Mouse (Mus musculus): Measurements from ENCODE around the gene C1qtnf7. TPM values are rescaled to one million over a fixed set of nuclear protein-coding genes. Genes with fewer than 3 reads are reported as not detected.

The C1qtnf7 gene
- polyA plus RNA-seq (2012; rRNA removed) = 0.95 and 3.6 TPM in 2 replicates

GRCm38 (mm10) chr5:43515401-43515976, at the start of gene C1qtnf7:
TSS of gene C1qtnf7 (plus strand) at chr5:43515538.

GRCm38 (mm10) chr5:43661997-43662961, 146.9 kb downstream of the C1qtnf7 start, which contains the start of gene Cc2d2a:
TSS of gene Cc2d2a (plus strand) at chr5:43662346.

Other genes starting within 250 kb of the C1qtnf7 start
- 10.2 and 11.0 TPM in 2 replicates for gene Cc2d2a, start 146.8 kb downstream of the C1qtnf7 start, polyA plus RNA-seq (2012; rRNA removed)